Mouse (Mus musculus) embryonic facial prominence, embryonic 13.5 days (tissue): ENCODE data around the gene Mpped2. TPM values are rescaled to one million over a fixed set of nuclear protein-coding genes. Genes with fewer than 3 reads are reported as not detected.

ENCODE experiments used
- ATAC-seq: fragments of 200-750 bp; cut with Nextera tagmentation; 2 replicates; pipeline ENCODE4 v1.8.0; 2017; ENCODE audit warnings: low read depth; ENCODE audit not compliant: insufficient number of reproducible peaks, insufficient read depth, low FRiP score, low TSS enrichment
- H3K27ac ChIP-seq: fragments of 300-500 bp; sonication (generic); 2 replicates; pipeline ENCODE4 v1.5.1; 2015; ENCODE audit warnings: moderate library complexity, mild to moderate bottlenecking, inconsistent platforms
- H3K27me3 ChIP-seq: fragments of 300-500 bp; sonication (generic); 2 replicates; pipeline ENCODE4 v1.6.1; 2015; ENCODE audit warnings: mild to moderate bottlenecking, inconsistent platforms
- H3K36me3 ChIP-seq: fragments of 300-500 bp; sonication (generic); 2 replicates; pipeline ENCODE4 v1.6.1; 2015; ENCODE audit warnings: mild to moderate bottlenecking, inconsistent platforms
- H3K4me1 ChIP-seq: fragments of 300-500 bp; sonication (generic); 2 replicates; pipeline ENCODE4 v1.6.1; 2015; ENCODE audit warnings: inconsistent platforms
- H3K4me2 ChIP-seq: fragments of 300-500 bp; sonication (generic); 2 replicates; pipeline ENCODE4 v1.6.1; 2015; ENCODE audit warnings: moderate library complexity, mild to moderate bottlenecking, inconsistent platforms
- H3K4me3 ChIP-seq: fragments of 300-500 bp; sonication (generic); 2 replicates; pipeline ENCODE4 v1.5.1; 2015; ENCODE audit warnings: mild to moderate bottlenecking, inconsistent platforms
- H3K9ac ChIP-seq: fragments of 300-500 bp; sonication (generic); 2 replicates; pipeline ENCODE4 v1.6.1; 2015; ENCODE audit warnings: mild to moderate bottlenecking, inconsistent platforms
- H3K9me3 ChIP-seq: fragments of 300-500 bp; sonication (generic); 2 replicates; pipeline ENCODE4 v1.6.1; 2016; ENCODE audit warnings: inconsistent platforms
- WGBS: fragments of 180-500 bp; shearing (Covaris S2); methylation state at CpG from one replicate; pipeline ENCODE4 v1.1.7; 2015; ENCODE audit warnings: mixed read lengths; 5-methylcytosine and 5-hydroxymethylcytosine counted together
- polyA plus RNA-seq: library from polyadenylated mRNA; unstranded; fragments of >200 nt; fragmentation: Nextera tagmentation; extraction: Ambion mirVana; gene quantifications from 2 replicates; pipeline ENCODE4 v1.2.1, GENCODE M21; 2015

Gene Mpped2
- polyA plus RNA-seq, 1 experiment from 2014 or later: 115 TPM

GRCm38 (mm10) chr2:106860856-106861679 is 168.0 kb downstream of the Mpped2 start:
- no peak for ATAC-seq
- H3K9me3 ChIP-seq: no peaks in the 10 kb centered on the region
- H3K4me1 ChIP-seq: peaks cover 71% of the 10 kb centered on the region
- H3K9ac ChIP-seq: no peak overlapping the region
- 74% methylated on average over 21 of the region's 21 CpGs for WGBS
- H3K27me3 ChIP-seq: no peaks in the 10 kb centered on the region
- no peak overlapping the region for H3K4me3 ChIP-seq
- H3K27ac ChIP-seq: 0 out of 2 replicates have a peak overlapping the region, but pooled peaks have one; percentile 7
- H3K4me2 ChIP-seq: no peak overlapping the region
- no peaks in the 10 kb centered on the region for H3K36me3 ChIP-seq

GRCm38 (mm10) chr2:106863050-106863653 is 170.1 kb downstream of the Mpped2 start:
- Histone ChIP-seq H3K36me3 (no peaks in the 10 kb centered on the region), H3K27ac (no peak overlapping the region), H3K4me2 (no peak overlapping the region), H3K4me3 (no peak overlapping the region), H3K9ac (no peak overlapping the region), H3K27me3 (no peaks in the 10 kb centered on the region), H3K9me3 (no peaks in the 10 kb centered on the region), H3K4me1 (peaks cover 50% of the 10 kb centered on the region)
- ATAC-seq: no peak
- WGBS: 45% methylated on average over 11 of the region's 11 CpGs

- Histone ChIP-seq H3K27ac (0 out of 2 replicates have a peak overlapping the region, but pooled peaks have one; percentile 29), H3K4me2 (no peak overlapping the region), H3K4me1 (peaks cover 34% of the 10 kb centered on the region), H3K27me3 (no peaks in the 10 kb centered on the region), H3K36me3 (peaks cover 10% of the 10 kb centered on the region), H3K4me3 (no peak overlapping the region), H3K9me3 (no peaks in the 10 kb centered on the region), H3K9ac (no peak overlapping the region)
- ATAC-seq: no peak
- 68% methylated on average over 7 of the region's 7 CpGs for WGBS
These were observed 172.2 kb downstream of the Mpped2 start for GRCm38 (mm10) chr2:106865148-106865786.

GRCm38 (mm10) chr2:106866303-106866702 is 173.2 kb downstream of the Mpped2 start:
- ATAC-seq: no peak
- Histone ChIP-seq H3K4me3 (no peak overlapping the region), H3K27ac (no peak overlapping the region), H3K4me2 (no peak overlapping the region), H3K36me3 (peaks cover 13% of the 10 kb centered on the region), H3K9me3 (no peaks in the 10 kb centered on the region), H3K9ac (no peak overlapping the region), H3K27me3 (no peaks in the 10 kb centered on the region), H3K4me1 (peaks cover 26% of the 10 kb centered on the region)
- WGBS: 49% methylated on average over 5 of the region's 5 CpGs

GRCm38 (mm10) chr2:106870886-106871285 is 177.8 kb downstream of the Mpped2 start:
- Histone ChIP-seq H3K4me1 (0 out of 2 replicates have a peak, but pooled peaks cover 4% of the 10 kb centered on the region), H3K4me3 (no peak overlapping the region), H3K9ac (no peak overlapping the region), H3K36me3 (peaks cover 19% of the 10 kb centered on the region), H3K9me3 (no peaks in the 10 kb centered on the region), H3K27ac (no peak overlapping the region), H3K4me2 (no peak overlapping the region), H3K27me3 (no peaks in the 10 kb centered on the region)
- ATAC-seq: no peak
- 83% methylated on average over 2 of the region's 2 CpGs for WGBS

GRCm38 (mm10) chr2:106873166-106873565 is 180.1 kb downstream of the Mpped2 start:
- no peaks in the 10 kb centered on the region for H3K9me3 ChIP-seq
- H3K36me3 ChIP-seq: peaks cover 19% of the 10 kb centered on the region
- no peak overlapping the region for H3K4me2 ChIP-seq
- H3K9ac ChIP-seq: no peak overlapping the region
- H3K4me1 ChIP-seq: 0 out of 2 replicates have a peak, but pooled peaks cover 4% of the 10 kb centered on the region
- 92% methylated on average over 9 of the region's 9 CpGs for WGBS
- no peak overlapping the region for H3K27ac ChIP-seq
- ATAC-seq: no peak
- H3K4me3 ChIP-seq: no peak overlapping the region
- no peaks in the 10 kb centered on the region for H3K27me3 ChIP-seq

- H3K4me3 ChIP-seq: no peak overlapping the region
- ATAC-seq: no peak
- H3K4me1 ChIP-seq: no peaks in the 10 kb centered on the region
- H3K9me3 ChIP-seq: no peaks in the 10 kb centered on the region
- H3K9ac ChIP-seq: no peak overlapping the region
- no peak overlapping the region for H3K4me2 ChIP-seq
- no peaks in the 10 kb centered on the region for H3K36me3 ChIP-seq
- WGBS: 81% methylated on average over 8 of the region's 8 CpGs
- H3K27me3 ChIP-seq: no peaks in the 10 kb centered on the region
- H3K27ac ChIP-seq: no peak overlapping the region
These were observed 190.3 kb downstream of the Mpped2 start for GRCm38 (mm10) chr2:106883390-106883789.

GRCm38 (mm10) chr2:106888174-106888573 is 195.1 kb downstream of the Mpped2 start:
- Histone ChIP-seq H3K27me3 (no peaks in the 10 kb centered on the region), H3K9ac (no peak overlapping the region), H3K27ac (no peak overlapping the region), H3K36me3 (no peaks in the 10 kb centered on the region), H3K9me3 (no peaks in the 10 kb centered on the region), H3K4me3 (no peak overlapping the region), H3K4me1 (peaks cover 15% of the 10 kb centered on the region), H3K4me2 (no peak overlapping the region)
- over 99% methylated on average over 5 of the region's 5 CpGs for WGBS
- ATAC-seq: no peak

GRCm38 (mm10) chr2:106889297-106890000 is 196.4 kb downstream of the Mpped2 start:
- H3K36me3 ChIP-seq: no peaks in the 10 kb centered on the region
- peak overlapping the region; percentile 39; the same call in 1 of the 2 replicates for H3K27ac ChIP-seq
- no peak overlapping the region for H3K9ac ChIP-seq
- 5% methylated on average over 3 of the region's 3 CpGs for WGBS
- H3K4me3 ChIP-seq: no peak overlapping the region
- peaks cover 15% of the 10 kb centered on the region for H3K4me1 ChIP-seq
- no peaks in the 10 kb centered on the region for H3K27me3 ChIP-seq
- H3K4me2 ChIP-seq: no peak overlapping the region
- peak; percentile 48; the same call in 1 of the 2 replicates for ATAC-seq
- H3K9me3 ChIP-seq: no peaks in the 10 kb centered on the region

GRCm38 (mm10) chr2:106893376-106893775 is 200.3 kb downstream of the Mpped2 start:
- Histone ChIP-seq H3K36me3 (no peaks in the 10 kb centered on the region), H3K4me2 (no peak overlapping the region), H3K27ac (no peak overlapping the region), H3K27me3 (0 out of 2 replicates have a peak, but pooled peaks cover 4% of the 10 kb centered on the region), H3K9ac (no peak overlapping the region), H3K4me1 (peaks cover 23% of the 10 kb centered on the region), H3K4me3 (no peak overlapping the region), H3K9me3 (no peaks in the 10 kb centered on the region)
- no peak for ATAC-seq
- WGBS: 21% methylated on average over 3 of the region's 3 CpGs
